Mouse (Mus musculus) layer of hippocampus, postnatal 25 days (tissue): ENCODE data around the gene Rhox4a2. TPM values are rescaled to one million over a fixed set of nuclear protein-coding genes. Genes with fewer than 3 reads are reported as not detected.
"Not testable (repeated sequence)": the region's sequence is repeated elsewhere in the genome, so short reads cannot be mapped to it uniquely, and the experiment has no call there.

Experiments
- DNase-seq, 2 experiments: peaks; one replicate each; pipeline ENCODE4 v3.0.0; 2022; ENCODE audit warnings: mixed read lengths in 2 of 2, low spot score in 1 of 2; ENCODE audit errors: extremely low spot score in 1 of 2
- total RNA-seq, 2 experiments: library from RNA; stranded (reverse); gene quantifications; 2 replicates each; pipeline ENCODE4 v1.2.3; 2021

The Rhox4a2 gene
- total RNA-seq: not detected

DNA sequence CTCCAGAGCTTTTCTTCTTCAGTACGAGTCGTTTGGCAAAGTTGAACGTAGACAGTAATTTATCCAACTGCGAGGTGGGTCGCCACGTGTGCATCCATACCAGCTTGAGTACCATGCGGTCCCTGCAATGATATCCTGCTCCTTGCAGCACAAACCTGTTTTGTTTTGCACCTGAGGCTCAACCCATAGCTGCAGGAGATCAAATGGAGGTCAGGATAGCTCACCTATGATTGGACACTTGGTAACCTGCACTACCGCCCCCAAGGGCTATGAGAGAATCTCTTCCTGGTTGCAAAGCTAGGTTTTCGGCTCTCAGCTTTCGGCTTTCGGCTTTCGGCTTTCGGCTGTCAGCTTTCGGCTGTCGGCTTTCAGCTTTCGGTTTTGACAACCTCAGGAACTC is at the start of gene Rhox4a2:
Gene Rhox4a2 (plus strand): TSS at position 301 of the 400 bp plus-strand sequence.
- not testable (repeated sequence) for DNase-seq

GRCm38 (mm10) chrX:37379728-37380127 is 10.9 kb upstream of the Rhox4a2 start, which contains the start of gene Rhox3a2:
Rhox3a2 (plus strand) TSS chrX:37380028.
- not testable (repeated sequence) for DNase-seq

DNA sequence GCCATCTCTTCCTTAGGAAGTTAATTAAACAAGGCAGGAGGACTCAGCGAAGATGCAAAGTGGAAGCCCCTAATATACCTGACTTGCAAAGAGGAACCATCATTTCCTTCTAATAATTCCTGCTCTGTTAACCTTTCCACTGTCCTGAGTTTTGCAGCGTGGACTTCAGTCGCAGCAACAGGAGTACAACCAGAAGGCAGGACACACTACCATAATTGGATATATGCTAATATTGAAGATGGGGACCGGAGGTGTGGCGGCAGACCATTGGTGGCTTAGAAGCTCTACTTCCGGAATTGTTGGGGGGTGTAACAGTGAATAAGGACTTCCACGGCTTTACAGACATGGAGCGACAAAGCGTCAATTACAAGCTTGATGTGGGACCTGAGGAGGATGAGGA is 21.1 kb downstream of the Rhox4a2 start, which contains the start of gene Rhox2b:
Gene Rhox2b (plus strand): TSS at position 301 of the 400 bp plus-strand sequence.
- not testable (repeated sequence) for DNase-seq

GRCm38 (mm10) chrX:37432194-37432593 is 41.5 kb downstream of the Rhox4a2 start, which contains the start of gene Rhox4b:
Rhox4b (plus strand) TSS chrX:37432494.
- DNase-seq: not testable (repeated sequence)

Other genes starting within 250 kb of the Rhox4a2 start
- gene Akap14, start 222.0 kb upstream of the Rhox4a2 start, total RNA-seq: not detected
- 100 to 1,000 TPM; 225 to 256 TPM for gene Ndufa1, start 199.7 kb upstream of the Rhox4a2 start, total RNA-seq
- 1 to 10 TPM; 7.3 TPM for gene Rnf113a1, start 199.6 kb upstream of the Rhox4a2 start, total RNA-seq
- gene Gm9, start 179.8 kb upstream of the Rhox4a2 start, total RNA-seq: not detected
- not detected for gene Rhox1, start 168.6 kb upstream of the Rhox4a2 start, total RNA-seq
- gene Rhox2a, start 145.9 kb upstream of the Rhox4a2 start, total RNA-seq: not detected
- gene Rhox3a, start 140.9 kb upstream of the Rhox4a2 start, total RNA-seq: not detected
- gene Rhox4a, start 125.5 kb upstream of the Rhox4a2 start, total RNA-seq: not detected
- gene Rhox3a2, start 10.8 kb upstream of the Rhox4a2 start, total RNA-seq: not detected
- not detected for gene Rhox2b, start 21.2 kb downstream of the Rhox4a2 start, total RNA-seq
- not detected for gene Rhox4b, start 41.6 kb downstream of the Rhox4a2 start, total RNA-seq
- gene Rhox2c, start 62.8 kb downstream of the Rhox4a2 start, total RNA-seq: not detected
- gene Rhox3c, start 67.7 kb downstream of the Rhox4a2 start, total RNA-seq: not detected
- not detected for gene Rhox4c, start 89.5 kb downstream of the Rhox4a2 start, total RNA-seq
- not detected for gene Rhox2d, start 102.6 kb downstream of the Rhox4a2 start, total RNA-seq
- gene Rhox4d, start 123.5 kb downstream of the Rhox4a2 start, total RNA-seq: not detected
- gene Rhox2e, start 139.6 kb downstream of the Rhox4a2 start, total RNA-seq: not detected
- gene Rhox3e, start 151.2 kb downstream of the Rhox4a2 start, total RNA-seq: not detected
- gene Rhox4e, start 166.6 kb downstream of the Rhox4a2 start, total RNA-seq: not detected
- not detected for gene Rhox2f, start 180.6 kb downstream of the Rhox4a2 start, total RNA-seq
- not detected for gene Rhox3f, start 190.1 kb downstream of the Rhox4a2 start, total RNA-seq
- not detected for gene Rhox4f, start 216.9 kb downstream of the Rhox4a2 start, total RNA-seq
- not detected for gene Rhox3g, start 237.8 kb downstream of the Rhox4a2 start, total RNA-seq